Mouse (Mus musculus): Measurements from ENCODE around the gene Mrpl22. TPM values are rescaled to one million over a fixed set of nuclear protein-coding genes. Genes with fewer than 3 reads are reported as not detected.
"Not testable (repeated sequence)": the region's sequence is repeated elsewhere in the genome, so short reads cannot be mapped to it uniquely, and the experiment has no call there.

Mrpl22 gene
- polyA plus RNA-seq, 1 experiment = 15.5 TPM

GRCm38 (mm10) chr11:58213673-58214342 is 42.3 kb downstream of the Mrpl22 start:
- peaks cover 22% of the 10 kb centered on the region; the same call in 1 of the 2 replicates for H3K4me1 ChIP-seq (ENCODE audit: control insufficient read depth, insufficient read depth, insufficient read length)
- 65% methylated on average over 7 of the region's 7 CpGs for WGBS
- H3K4me3 ChIP-seq (ENCODE audit: extremely low read depth, insufficient read depth, insufficient read length) = no peak overlapping the region
- no peaks in the 10 kb centered on the region for H3K36me3 ChIP-seq (ENCODE audit: control insufficient read depth, insufficient read depth, low read length)
- H3K27ac ChIP-seq (ENCODE audit: insufficient read depth, low read length) = no peak overlapping the region
- no peaks in the 10 kb centered on the region for H3K27me3 ChIP-seq (ENCODE audit: control insufficient read depth, insufficient read depth, low read length)
- no peak for DNase-seq (ENCODE audit: low read depth in 1 of 2, low spot score in 2 of 2)
- no peak for TF ChIP-seq CTCF (IDR thresholded peaks at IDR 0.05; ENCODE audit: extremely low read depth, insufficient read depth, insufficient read length, insufficient replicate concordance)
- TF ChIP-seq POLR2A (IDR thresholded peaks at IDR 0.05; ENCODE audit: low read depth, low read length) = no peak

DNA sequence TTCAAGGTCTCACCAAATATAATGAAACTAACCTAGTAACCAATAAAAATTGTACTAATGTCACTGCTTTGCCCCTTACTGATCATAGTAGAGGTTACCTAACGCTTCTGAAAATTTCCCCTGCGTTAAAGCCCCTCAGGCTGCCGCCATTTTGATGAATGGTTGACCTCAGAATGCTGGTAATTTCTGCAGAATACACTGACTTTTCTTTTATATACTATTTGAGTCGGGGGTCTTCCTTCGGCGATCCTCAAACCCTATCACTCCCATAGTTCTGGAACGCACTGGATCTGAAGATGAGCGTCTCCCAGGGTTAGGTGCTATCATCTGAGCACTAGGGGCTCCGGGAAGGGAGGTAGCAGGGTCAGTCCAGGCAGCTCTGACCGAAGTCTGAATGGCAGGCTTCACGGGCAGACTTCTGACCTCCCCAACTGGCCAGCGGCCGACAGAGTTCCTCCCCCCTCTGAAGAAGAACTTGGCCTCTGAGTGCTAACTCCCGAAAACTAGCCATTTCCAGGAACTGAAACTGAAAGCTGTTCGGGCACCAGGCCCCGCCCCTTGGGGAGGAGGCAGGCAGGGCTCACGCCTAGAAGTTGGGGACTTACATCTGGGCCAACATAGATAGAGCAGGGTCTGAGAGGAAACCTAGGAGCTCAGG is 43.1 kb downstream of the Mrpl22 start:
- peak overlapping the region; percentile 92 for H3K27ac ChIP-seq (ENCODE audit: insufficient read depth, low read length)
- no peaks in the 10 kb centered on the region for H3K27me3 ChIP-seq (ENCODE audit: control insufficient read depth, insufficient read depth, low read length)
- whole genome bisulfite sequencing = 18% methylated on average over 17 of the region's 17 CpGs
- peak; percentile 75 to 92 for DNase-seq (ENCODE audit: low read depth in 1 of 2, low spot score in 2 of 2)
- TF ChIP-seq POLR2A (IDR thresholded peaks at IDR 0.05; ENCODE audit: low read depth, low read length) (no peak; the same call in 1 of the 2 replicates), CTCF (IDR thresholded peaks at IDR 0.05; ENCODE audit: extremely low read depth, insufficient read depth, insufficient read length, insufficient replicate concordance) (no peak)
- peaks cover 22% of the 10 kb centered on the region; the same call in 1 of the 2 replicates for H3K4me1 ChIP-seq (ENCODE audit: control insufficient read depth, insufficient read depth, insufficient read length)
- peak overlapping the region; percentile 71 for H3K4me3 ChIP-seq (ENCODE audit: extremely low read depth, insufficient read depth, insufficient read length)
- H3K36me3 ChIP-seq (ENCODE audit: control insufficient read depth, insufficient read depth, low read length) = no peaks in the 10 kb centered on the region

GRCm38 (mm10) chr11:58215049-58215430 is 43.6 kb downstream of the Mrpl22 start:
- H3K4me3 ChIP-seq (ENCODE audit: extremely low read depth, insufficient read depth, insufficient read length) = peak overlapping the region; percentile 55
- peak overlapping the region; percentile 53 for H3K27ac ChIP-seq (ENCODE audit: insufficient read depth, low read length)

DNA sequence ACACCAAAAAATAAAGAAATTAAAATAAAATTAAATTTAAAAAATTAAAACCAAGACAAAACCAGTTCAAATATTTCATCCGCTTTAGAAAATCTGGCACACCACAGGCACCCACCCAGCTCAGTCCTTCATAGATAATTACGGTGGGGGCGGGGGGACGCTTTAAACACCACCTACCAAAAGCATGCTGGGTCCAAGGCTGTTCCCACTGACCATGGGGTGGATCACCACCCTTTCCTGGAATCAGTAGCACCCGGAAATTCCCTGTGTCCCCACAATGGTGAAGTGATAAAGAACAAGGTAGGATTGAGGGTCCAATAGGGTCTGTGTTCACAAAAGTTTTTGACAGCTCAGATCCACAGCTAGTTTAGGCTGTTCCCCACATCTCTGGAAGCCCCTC is 44.4 kb downstream of the Mrpl22 start:
- no peaks in the 10 kb centered on the region for H3K27me3 ChIP-seq (ENCODE audit: control insufficient read depth, insufficient read depth, low read length)
- H3K27ac ChIP-seq (ENCODE audit: insufficient read depth, low read length) = 0 out of 2 replicates have a peak overlapping the region, but pooled peaks have one; percentile 38
- peak overlapping the region; percentile 49 for H3K4me3 ChIP-seq (ENCODE audit: extremely low read depth, insufficient read depth, insufficient read length)
- TF ChIP-seq CTCF (IDR thresholded peaks at IDR 0.05; ENCODE audit: extremely low read depth, insufficient read depth, insufficient read length, insufficient replicate concordance) (no peak), POLR2A (IDR thresholded peaks at IDR 0.05; ENCODE audit: low read depth, low read length) (no peak)
- peaks cover 6% of the 10 kb centered on the region; the same call in 1 of the 2 replicates for H3K36me3 ChIP-seq (ENCODE audit: control insufficient read depth, insufficient read depth, low read length)
- no peak for DNase-seq (ENCODE audit: low read depth in 1 of 2, low spot score in 2 of 2)
- H3K4me1 ChIP-seq (ENCODE audit: control insufficient read depth, insufficient read depth, insufficient read length) = peaks cover 16% of the 10 kb centered on the region; the same call in 1 of the 2 replicates
- 50% methylated on average over 5 of the region's 5 CpGs for WGBS

More at GRCm38 (mm10) chr11:58215049-58215430, 43.6 kb downstream of the Mrpl22 start:
- not testable (repeated sequence) for H3K36me3 ChIP-seq (ENCODE audit: control insufficient read depth, insufficient read depth, low read length); DNase-seq (ENCODE audit: low read depth in 1 of 2, low spot score in 2 of 2); H3K27me3 ChIP-seq (ENCODE audit: control insufficient read depth, insufficient read depth, low read length)
- WGBS = 0% methylated on average over 2 of the region's 3 CpGs
- peaks cover 22% of the 10 kb centered on the region; the same call in 1 of the 2 replicates for H3K4me1 ChIP-seq (ENCODE audit: control insufficient read depth, insufficient read depth, insufficient read length)

GRCm38 (mm10) chr11:58216823-58217222 is 45.4 kb downstream of the Mrpl22 start:
- 71% methylated on average over 6 of the region's 6 CpGs for WGBS
- DNase-seq (ENCODE audit: low read depth in 1 of 2, low spot score in 2 of 2) = no peak
- peaks cover 7% of the 10 kb centered on the region; the same call in 1 of the 2 replicates for H3K36me3 ChIP-seq (ENCODE audit: control insufficient read depth, insufficient read depth, low read length)
- no peak overlapping the region for H3K27ac ChIP-seq (ENCODE audit: insufficient read depth, low read length)
- no peak overlapping the region for H3K4me3 ChIP-seq (ENCODE audit: extremely low read depth, insufficient read depth, insufficient read length)
- TF ChIP-seq CTCF (IDR thresholded peaks at IDR 0.05; ENCODE audit: extremely low read depth, insufficient read depth, insufficient read length, insufficient replicate concordance) (no peak), POLR2A (IDR thresholded peaks at IDR 0.05; ENCODE audit: low read depth, low read length) (no peak)
- peaks cover 11% of the 10 kb centered on the region; the same call in 1 of the 2 replicates for H3K4me1 ChIP-seq (ENCODE audit: control insufficient read depth, insufficient read depth, insufficient read length)
- no peaks in the 10 kb centered on the region for H3K27me3 ChIP-seq (ENCODE audit: control insufficient read depth, insufficient read depth, low read length)

DNA sequence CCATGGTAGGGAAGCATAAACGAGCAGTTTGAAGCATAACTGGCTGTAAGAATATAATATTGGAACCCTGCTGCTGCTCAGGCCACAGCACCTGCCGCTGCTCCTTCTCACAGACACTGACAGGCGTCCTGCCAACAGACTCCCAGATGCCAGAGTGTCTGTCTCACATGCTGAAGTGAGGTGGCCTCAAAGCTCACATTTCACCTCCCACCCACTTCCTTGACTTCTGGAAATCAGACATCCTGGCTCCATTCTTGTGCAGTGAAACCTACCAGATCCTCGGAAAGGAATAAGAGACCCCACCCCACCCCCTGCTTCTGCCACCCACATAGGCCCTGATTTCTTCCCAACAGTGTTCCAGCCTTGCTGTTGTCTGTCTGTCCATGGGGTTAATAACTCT is 52.3 kb downstream of the Mrpl22 start:
- 19% methylated on average over 4 of the region's 4 CpGs for WGBS
- peak overlapping the region; percentile 11 for H3K27ac ChIP-seq (ENCODE audit: insufficient read depth, low read length)

More for the DNA sequence above, 52.3 kb downstream of the Mrpl22 start:
- peaks cover 9% of the 10 kb centered on the region; the same call in 1 of the 2 replicates for H3K4me1 ChIP-seq (ENCODE audit: control insufficient read depth, insufficient read depth, insufficient read length)
- TF ChIP-seq CTCF (IDR thresholded peaks at IDR 0.05; ENCODE audit: extremely low read depth, insufficient read depth, insufficient read length, insufficient replicate concordance) (no peak), POLR2A (IDR thresholded peaks at IDR 0.05; ENCODE audit: low read depth, low read length) (no peak)
- no peaks in the 10 kb centered on the region for H3K27me3 ChIP-seq (ENCODE audit: control insufficient read depth, insufficient read depth, low read length)
- no peak overlapping the region for H3K4me3 ChIP-seq (ENCODE audit: extremely low read depth, insufficient read depth, insufficient read length)
- peaks cover 7% of the 10 kb centered on the region; the same call in 1 of the 2 replicates for H3K36me3 ChIP-seq (ENCODE audit: control insufficient read depth, insufficient read depth, low read length)
- no peak for DNase-seq (ENCODE audit: low read depth in 1 of 2, low spot score in 2 of 2)
